Mouse (Mus musculus): ENCODE measurements around the gene Dnmt3b. TPM values are rescaled to one million over a fixed set of nuclear protein-coding genes. Genes with fewer than 3 reads are reported as not detected.

Dnmt3b gene
- polyA plus RNA-seq (2017; shearing (Covaris generic)) = 5.3 TPM

GRCm38 (mm10) chr2:153649298-153650013, at the start of gene Dnmt3b:
TSS of gene Dnmt3b (plus strand) at chr2:153649450.

GRCm38 (mm10) chr2:153631976-153632870, 17.0 kb upstream of the Dnmt3b start, which contains the start of gene Commd7:
TSS of gene Commd7 (minus strand) at chr2:153632781.

GRCm38 (mm10) chr2:153696352-153696751, 47.1 kb downstream of the Dnmt3b start, which contains the start of gene Dnmt3c:
TSS of gene Dnmt3c (plus strand) at chr2:153696652.

Other genes starting within 250 kb of the Dnmt3b start
- gene 4930404H24Rik, start 156.7 kb upstream of the Dnmt3b start, polyA plus RNA-seq (2017; shearing (Covaris generic)) = not detected
- gene Nol4l, start 119.5 kb upstream of the Dnmt3b start, polyA plus RNA-seq (2017; shearing (Covaris generic)) = 4.4 TPM
- gene Commd7, start 16.7 kb upstream of the Dnmt3b start, polyA plus RNA-seq (2017; shearing (Covaris generic)) = 142 TPM
- gene Dnmt3c, start 47.2 kb downstream of the Dnmt3b start, polyA plus RNA-seq (2017; shearing (Covaris generic)) = not detected
- gene Mapre1, start 91.8 kb downstream of the Dnmt3b start, polyA plus RNA-seq (2017; shearing (Covaris generic)) = 227 TPM
- 0.82 TPM for gene Efcab8, start 130.5 kb downstream of the Dnmt3b start, polyA plus RNA-seq (2017; shearing (Covaris generic))
- not detected for gene Sun5, start 221.6 kb downstream of the Dnmt3b start, polyA plus RNA-seq (2017; shearing (Covaris generic))
- not detected for gene Bpifb2, start 225.6 kb downstream of the Dnmt3b start, polyA plus RNA-seq (2017; shearing (Covaris generic))